Mouse (Mus musculus) liver, embryonic 16.5 days (tissue): ENCODE measurements around the gene Appbp2. TPM values are rescaled to one million over a fixed set of nuclear protein-coding genes. Genes with fewer than 3 reads are reported as not detected.
A peak's percentile ranks its signal among the peaks of the same experiment; 100 is the strongest.

Source experiments
- ATAC-seq: fragments of 200-750 bp; cut with Nextera tagmentation; 2 replicates; pipeline ENCODE4 v1.8.0; 2017; ENCODE audit warnings: low read depth, mild to moderate bottlenecking, moderate number of reproducible peaks, moderate library complexity
- H3K27ac ChIP-seq: fragments of 300-500 bp; sonication (generic); 2 replicates; pipeline ENCODE4 v1.5.1; 2014; ENCODE audit warnings: mild to moderate bottlenecking, low read length
- H3K27me3 ChIP-seq: fragments of 300-500 bp; sonication (generic); 2 replicates; pipeline ENCODE4 v1.6.1; 2014; ENCODE audit warnings: low read depth, low read length, mixed read lengths; ENCODE audit not compliant: control insufficient read depth, insufficient read depth
- H3K36me3 ChIP-seq: fragments of 300-500 bp; sonication (generic); 2 replicates; pipeline ENCODE4 v1.6.1; 2014; ENCODE audit warnings: mild to moderate bottlenecking; ENCODE audit not compliant: control insufficient read depth, insufficient read depth
- H3K4me1 ChIP-seq: fragments of 300-500 bp; sonication (generic); 2 replicates; pipeline ENCODE4 v1.6.1; 2014; ENCODE audit warnings: low read depth, low read length, mixed read lengths; ENCODE audit not compliant: control insufficient read depth
- H3K4me2 ChIP-seq: fragments of 300-500 bp; sonication (generic); 2 replicates; pipeline ENCODE4 v1.6.1; 2014; ENCODE audit warnings: low read depth, low read length, mixed read lengths
- H3K4me3 ChIP-seq: fragments of 300-500 bp; sonication (generic); 2 replicates; pipeline ENCODE4 v1.5.1; 2014; ENCODE audit warnings: low read depth, mild to moderate bottlenecking, low read length
- H3K9ac ChIP-seq: fragments of 300-500 bp; sonication (generic); 2 replicates; pipeline ENCODE4 v1.6.1; 2014; ENCODE audit warnings: low read depth, low read length
- H3K9me3 ChIP-seq: fragments of 300-500 bp; sonication (generic); replicated peaks from 2 replicates; pipeline ENCODE4 v1.6.1; 2016; ENCODE audit warnings: low read length; ENCODE audit not compliant: control insufficient read depth
- WGBS: fragments of 180-500 bp; shearing (Covaris S2); extraction: QIAGEN DNeasy Blood & Tissue Kit; methylation state at CpG from one replicate; pipeline ENCODE4 v1.1.7; 2014; ENCODE audit not compliant: insufficient replicate concordance; 5-methylcytosine and 5-hydroxymethylcytosine counted together
- polyA plus RNA-seq: library from polyadenylated mRNA; unstranded; fragments of >200 nt; fragmentation: Nextera tagmentation; extraction: Ambion mirVana; gene quantifications from 2 replicates; pipeline ENCODE4 v1.2.1, GENCODE M21; 2015

Appbp2 gene
- polyA plus RNA-seq, 1 experiment from 2014 or later = 10.9 TPM

- no peak overlapping the region for H3K4me3 ChIP-seq
- H3K9ac ChIP-seq = no peak overlapping the region
- H3K27ac ChIP-seq = no peak overlapping the region
- H3K9me3 ChIP-seq = no peaks in the 10 kb centered on the region
- peaks cover 2% of the 10 kb centered on the region; the same call in 1 of the 2 replicates for H3K4me1 ChIP-seq
- no peak for ATAC-seq
- H3K36me3 ChIP-seq = peaks cover 12% of the 10 kb centered on the region
- no peaks in the 10 kb centered on the region for H3K27me3 ChIP-seq
- WGBS = 78% methylated on average over 2 of the region's 2 CpGs
- no peak overlapping the region for H3K4me2 ChIP-seq
Measured at GRCm38 (mm10) chr11:85211151-85211550, 23.8 kb downstream of the Appbp2 start.

GRCm38 (mm10) chr11:85206231-85206630 is 28.7 kb downstream of the Appbp2 start:
- Histone ChIP-seq H3K27me3 (no peaks in the 10 kb centered on the region), H3K9me3 (no peaks in the 10 kb centered on the region), H3K4me1 (no peaks in the 10 kb centered on the region), H3K4me2 (no peak overlapping the region), H3K36me3 (peaks cover 10% of the 10 kb centered on the region), H3K27ac (no peak overlapping the region), H3K9ac (no peak overlapping the region), H3K4me3 (no peak overlapping the region)
- no peak for ATAC-seq

GRCm38 (mm10) chr11:85198906-85199305 is 36.0 kb downstream of the Appbp2 start:
- no peak overlapping the region for H3K4me2 ChIP-seq
- H3K36me3 ChIP-seq = peaks cover 40% of the 10 kb centered on the region
- WGBS = 79% methylated on average over 2 of the region's 2 CpGs
- H3K4me3 ChIP-seq = no peak overlapping the region
- H3K4me1 ChIP-seq = no peaks in the 10 kb centered on the region
- no peak overlapping the region for H3K9ac ChIP-seq
- no peak for ATAC-seq
- no peak overlapping the region for H3K27ac ChIP-seq
- no peaks in the 10 kb centered on the region for H3K27me3 ChIP-seq
- no peaks in the 10 kb centered on the region for H3K9me3 ChIP-seq

GRCm38 (mm10) chr11:85196046-85196445 is 38.9 kb downstream of the Appbp2 start:
- no peak for ATAC-seq
- H3K27me3 ChIP-seq = no peaks in the 10 kb centered on the region
- H3K9me3 ChIP-seq = no peaks in the 10 kb centered on the region
- H3K9ac ChIP-seq = no peak overlapping the region
- no peaks in the 10 kb centered on the region for H3K4me1 ChIP-seq
- H3K4me2 ChIP-seq = no peak overlapping the region
- 81% methylated on average over 9 of the region's 9 CpGs for WGBS
- H3K4me3 ChIP-seq = no peak overlapping the region
- no peak overlapping the region for H3K27ac ChIP-seq
- H3K36me3 ChIP-seq = peaks cover 37% of the 10 kb centered on the region

GRCm38 (mm10) chr11:85194206-85194605 is 40.7 kb downstream of the Appbp2 start:
- Histone ChIP-seq H3K4me3 (no peak overlapping the region), H3K27ac (no peak overlapping the region), H3K4me2 (no peak overlapping the region), H3K36me3 (peaks cover 30% of the 10 kb centered on the region), H3K9me3 (no peaks in the 10 kb centered on the region), H3K27me3 (no peaks in the 10 kb centered on the region), H3K9ac (no peak overlapping the region), H3K4me1 (peaks cover 2% of the 10 kb centered on the region; the same call in 1 of the 2 replicates)
- ATAC-seq = no peak
- WGBS = 82% methylated on average over 11 of the region's 11 CpGs

GRCm38 (mm10) chr11:85190741-85191140 is 44.2 kb downstream of the Appbp2 start:
- H3K9ac ChIP-seq = no peak overlapping the region
- H3K27me3 ChIP-seq = no peaks in the 10 kb centered on the region
- no peak overlapping the region for H3K27ac ChIP-seq
- H3K4me2 ChIP-seq = no peak overlapping the region
- H3K36me3 ChIP-seq = peaks cover 25% of the 10 kb centered on the region
- H3K4me1 ChIP-seq = peaks cover 2% of the 10 kb centered on the region; the same call in 1 of the 2 replicates
- H3K4me3 ChIP-seq = no peak overlapping the region
- ATAC-seq = no peak
- 84% methylated on average over 12 of the region's 12 CpGs for WGBS
- no peaks in the 10 kb centered on the region for H3K9me3 ChIP-seq

GRCm38 (mm10) chr11:85189110-85189509 is 45.8 kb downstream of the Appbp2 start:
- no peak overlapping the region for H3K9ac ChIP-seq
- no peak overlapping the region for H3K4me3 ChIP-seq
- 35% methylated on average over 4 of the region's 4 CpGs for WGBS
- no peaks in the 10 kb centered on the region for H3K9me3 ChIP-seq
- peaks cover 11% of the 10 kb centered on the region for H3K36me3 ChIP-seq
- ATAC-seq = peak; percentile 69
- H3K4me1 ChIP-seq = peaks cover 2% of the 10 kb centered on the region; the same call in 1 of the 2 replicates
- no peak overlapping the region for H3K27ac ChIP-seq
- H3K27me3 ChIP-seq = no peaks in the 10 kb centered on the region
- H3K4me2 ChIP-seq = no peak overlapping the region

GRCm38 (mm10) chr11:85184839-85185238 is 50.1 kb downstream of the Appbp2 start:
- Histone ChIP-seq H3K4me2 (no peak overlapping the region), H3K9ac (no peak overlapping the region), H3K27ac (no peak overlapping the region), H3K27me3 (no peaks in the 10 kb centered on the region), H3K4me3 (no peak overlapping the region), H3K4me1 (peaks cover 11% of the 10 kb centered on the region), H3K9me3 (no peaks in the 10 kb centered on the region), H3K36me3 (0 out of 2 replicates have a peak, but pooled peaks cover 2% of the 10 kb centered on the region)
- WGBS = 81% methylated on average over 6 of the region's 6 CpGs
- no peak for ATAC-seq

- H3K27me3 ChIP-seq = no peaks in the 10 kb centered on the region
- no peak overlapping the region for H3K4me2 ChIP-seq
- no peak for ATAC-seq
- peaks cover 9% of the 10 kb centered on the region for H3K4me1 ChIP-seq
- no peaks in the 10 kb centered on the region for H3K9me3 ChIP-seq
- H3K9ac ChIP-seq = no peak overlapping the region
- H3K4me3 ChIP-seq = no peak overlapping the region
- no peak overlapping the region for H3K27ac ChIP-seq
- no peaks in the 10 kb centered on the region for H3K36me3 ChIP-seq
- 69% methylated on average over 5 of the region's 5 CpGs for WGBS
Measured at GRCm38 (mm10) chr11:85184082-85184481, 50.8 kb downstream of the Appbp2 start.
